Mouse (Mus musculus) yolk sac, embryonic 10.5 days (tissue): ENCODE results near the gene Akap1.

Source experiments
- DNase-seq: peaks from one replicate; pipeline ENCODE4 v3.0.0-alpha.2; 2017; ENCODE audit warnings: low spot score

The Akap1 gene

GRCm38 (mm10) chr11:88782531-88782930 lies 81.9 kb downstream of the Akap1 start:
- no peak for DNase-seq
